Mouse (Mus musculus) right cerebral cortex, postnatal 14 days (tissue): ENCODE measurements at regions not wholly inside any gene's neighbourhood (a gene's known extent, or its start where the extent isn't known, plus 50 kb on each side); places are given as distances from the start of the nearest gene placed in this dataset.
"Not testable (repeated sequence)": the region's sequence is repeated elsewhere in the genome, so short reads cannot be mapped to it uniquely, and the experiment has no call there.

Experiments used
- DNase-seq: peaks from one replicate; pipeline ENCODE4 v3.0.0; 2022

- no peak for DNase-seq
Observed at GRCm38 (mm10) chr6:24384193-24384888, 130.5 kb downstream of the Iqub start.

GRCm38 (mm10) chr6:24379859-24380258 lies 135.0 kb downstream of the Iqub start:
- no peak for DNase-seq

- no peak for DNase-seq
Observed at GRCm38 (mm10) chr6:24376728-24377127, 138.1 kb downstream of the Iqub start.

GRCm38 (mm10) chr6:24373161-24373560 lies 141.7 kb downstream of the Iqub start:
- no peak for DNase-seq

- no peak for DNase-seq
Observed at GRCm38 (mm10) chr6:24371680-24372079, 143.2 kb downstream of the Iqub start.

GRCm38 (mm10) chr6:24350882-24351281 lies 164.0 kb downstream of the Iqub start:
- peak; percentile 7 for DNase-seq

- DNase-seq, result no peak
Observed at GRCm38 (mm10) chr6:24348481-24349062, 166.3 kb downstream of the Iqub start.

- no peak for DNase-seq
Observed at GRCm38 (mm10) chr6:24347745-24348480, 167.0 kb downstream of the Iqub start.

- DNase-seq, result no peak
Observed at GRCm38 (mm10) chr6:24342471-24342870, 172.4 kb downstream of the Iqub start.

GRCm38 (mm10) chr6:24342056-24342455 lies 172.8 kb downstream of the Iqub start:
- DNase-seq, result no peak

GRCm38 (mm10) chr6:24340107-24340506 lies 172.2 kb upstream of the Slc13a1 start:
- DNase-seq, result not testable (repeated sequence)

- DNase-seq, result no peak
Observed at GRCm38 (mm10) chr6:24325215-24325614, 157.3 kb upstream of the Slc13a1 start.

GRCm38 (mm10) chr6:24324718-24325117 lies 156.8 kb upstream of the Slc13a1 start:
- DNase-seq, result no peak

GRCm38 (mm10) chr6:24322371-24322770 lies 154.5 kb upstream of the Slc13a1 start:
- DNase-seq, result no peak

GRCm38 (mm10) chr6:24318862-24319261 lies 151.0 kb upstream of the Slc13a1 start:
- DNase-seq, result no peak

- DNase-seq, result no peak
Observed at GRCm38 (mm10) chr6:24310675-24311074, 142.8 kb upstream of the Slc13a1 start.

- DNase-seq, result no peak
Observed at GRCm38 (mm10) chr6:24309810-24310209, 141.9 kb upstream of the Slc13a1 start.

GRCm38 (mm10) chr6:24301681-24302080 lies 133.8 kb upstream of the Slc13a1 start:
- DNase-seq, result no peak

GRCm38 (mm10) chr6:24301146-24301545 lies 133.3 kb upstream of the Slc13a1 start:
- no peak for DNase-seq

- no peak for DNase-seq
Observed at GRCm38 (mm10) chr6:24298562-24299212, 130.8 kb upstream of the Slc13a1 start.

GRCm38 (mm10) chr6:24288757-24289156 lies 120.9 kb upstream of the Slc13a1 start:
- DNase-seq, result not testable (repeated sequence)

GRCm38 (mm10) chr6:24272821-24273220 lies 104.9 kb upstream of the Slc13a1 start:
- DNase-seq, result no peak

GRCm38 (mm10) chr6:24269633-24270032 lies 101.7 kb upstream of the Slc13a1 start:
- no peak for DNase-seq

- no peak for DNase-seq
Observed at GRCm38 (mm10) chr6:24263796-24264195, 95.9 kb upstream of the Slc13a1 start.
